Mouse (Mus musculus): ENCODE results near the gene Tial1. TPM values are rescaled to one million over a fixed set of nuclear protein-coding genes. Genes with fewer than 3 reads are reported as not detected.
A peak's percentile ranks its signal among the peaks of the same experiment; 100 is the strongest.

Gene Tial1
- polyA plus RNA-seq, 1 experiment: 141 TPM

GRCm38 (mm10) chr7:128416664-128417063 is 44.9 kb downstream of the Tial1 start:
- DNase-seq (ENCODE audit: low read depth): no peak

GRCm38 (mm10) chr7:128414433-128414832 is 47.1 kb downstream of the Tial1 start:
- no peak for TF ChIP-seq POLR2A (IDR thresholded peaks at IDR 0.05; ENCODE audit: borderline replicate concordance, extremely low read depth, insufficient read depth, insufficient read length, poor library complexity, severe bottlenecking)
- no peak for TF ChIP-seq CTCF (IDR thresholded peaks at IDR 0.05; ENCODE audit: borderline replicate concordance, extremely low read depth, insufficient read depth, insufficient read length)
- no peak for DNase-seq (ENCODE audit: low read depth)

More at GRCm38 (mm10) chr7:128416664-128417063, 44.9 kb downstream of the Tial1 start:
- TF ChIP-seq CTCF (IDR thresholded peaks at IDR 0.05; ENCODE audit: borderline replicate concordance, extremely low read depth, insufficient read depth, insufficient read length): no peak
- no peak for TF ChIP-seq POLR2A (IDR thresholded peaks at IDR 0.05; ENCODE audit: borderline replicate concordance, extremely low read depth, insufficient read depth, insufficient read length, poor library complexity, severe bottlenecking)

DNA sequence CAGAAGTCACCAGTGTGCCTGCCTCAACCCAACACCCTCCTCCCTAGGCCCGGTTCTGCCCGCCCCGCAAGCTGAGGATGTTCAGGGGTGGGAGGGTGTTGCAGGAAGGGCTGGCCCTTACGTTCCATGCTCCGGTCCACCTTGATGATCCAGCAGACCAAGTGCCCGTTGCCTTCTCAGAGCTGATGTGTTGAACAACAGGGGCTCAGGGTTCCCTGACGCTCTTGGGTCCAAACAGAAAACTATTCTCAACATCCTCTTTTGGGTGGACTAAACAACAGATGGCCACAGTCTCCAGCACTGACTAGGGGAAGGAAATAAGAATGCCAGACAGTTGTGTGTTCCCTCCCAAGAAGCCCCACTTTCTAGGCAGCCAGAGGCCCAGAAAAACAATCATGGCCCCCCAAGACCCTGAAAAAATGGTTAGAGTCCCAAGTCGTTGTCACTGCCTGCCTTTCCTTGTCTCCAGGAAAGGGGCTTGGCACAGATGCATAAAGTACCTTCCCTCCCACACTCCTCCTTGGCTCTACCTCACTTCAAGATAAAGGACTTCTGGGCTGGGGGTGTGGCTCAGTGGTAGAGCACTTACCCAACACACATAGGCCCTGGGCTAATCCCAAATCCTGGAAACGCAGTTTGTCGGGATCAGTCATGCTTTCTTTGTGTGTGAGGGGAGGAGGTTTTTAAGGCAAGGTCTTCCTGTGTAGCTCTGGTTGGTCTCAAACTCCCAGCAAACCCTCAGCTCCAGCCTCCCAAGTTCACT is 49.3 kb downstream of the Tial1 start:
- DNase-seq (ENCODE audit: low read depth): no peak

GRCm38 (mm10) chr7:128410708-128411413 is 50.7 kb downstream of the Tial1 start:
- no peak for TF ChIP-seq CTCF (IDR thresholded peaks at IDR 0.05; ENCODE audit: borderline replicate concordance, extremely low read depth, insufficient read depth, insufficient read length)
- no peak for TF ChIP-seq POLR2A (IDR thresholded peaks at IDR 0.05; ENCODE audit: borderline replicate concordance, extremely low read depth, insufficient read depth, insufficient read length, poor library complexity, severe bottlenecking)
- peak; percentile 19 for DNase-seq (ENCODE audit: low read depth)

More for the DNA sequence above, 49.3 kb downstream of the Tial1 start:
- TF ChIP-seq POLR2A (IDR thresholded peaks at IDR 0.05; ENCODE audit: borderline replicate concordance, extremely low read depth, insufficient read depth, insufficient read length, poor library complexity, severe bottlenecking): no peak
- TF ChIP-seq CTCF (IDR thresholded peaks at IDR 0.05; ENCODE audit: borderline replicate concordance, extremely low read depth, insufficient read depth, insufficient read length): no peak

GRCm38 (mm10) chr7:128408265-128408664 is 53.3 kb downstream of the Tial1 start:
- TF ChIP-seq CTCF (IDR thresholded peaks at IDR 0.05; ENCODE audit: borderline replicate concordance, extremely low read depth, insufficient read depth, insufficient read length) (peak; percentile 40; the same call in 1 of the 2 replicates), POLR2A (IDR thresholded peaks at IDR 0.05; ENCODE audit: borderline replicate concordance, extremely low read depth, insufficient read depth, insufficient read length, poor library complexity, severe bottlenecking) (no peak)
- DNase-seq (ENCODE audit: low read depth): no peak

DNA sequence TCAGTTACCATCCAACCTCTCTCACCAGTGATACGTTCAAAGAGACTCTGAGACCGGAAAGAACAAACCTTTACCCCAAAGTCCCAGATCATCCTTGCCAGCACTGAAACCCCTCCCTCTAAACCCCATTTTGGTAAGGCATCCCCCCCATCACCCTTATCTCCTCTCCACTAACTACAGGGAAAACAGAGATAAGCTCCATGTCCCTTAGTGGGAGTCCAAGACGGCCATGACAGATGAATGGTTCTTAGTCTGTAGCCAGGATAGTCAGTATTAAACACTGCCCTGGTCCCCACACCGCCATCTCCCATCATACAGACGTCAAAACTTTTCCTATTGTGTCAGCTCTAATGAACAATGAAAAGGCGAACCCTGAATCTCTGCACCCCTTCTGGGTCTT is 57.5 kb downstream of the Tial1 start:
- no peak for TF ChIP-seq CTCF (IDR thresholded peaks at IDR 0.05; ENCODE audit: borderline replicate concordance, extremely low read depth, insufficient read depth, insufficient read length)
- no peak for TF ChIP-seq POLR2A (IDR thresholded peaks at IDR 0.05; ENCODE audit: borderline replicate concordance, extremely low read depth, insufficient read depth, insufficient read length, poor library complexity, severe bottlenecking)
- no peak for DNase-seq (ENCODE audit: low read depth)

GRCm38 (mm10) chr7:128403586-128403985 is 57.9 kb downstream of the Tial1 start:
- DNase-seq (ENCODE audit: low read depth): no peak
- TF ChIP-seq CTCF (IDR thresholded peaks at IDR 0.05; ENCODE audit: borderline replicate concordance, extremely low read depth, insufficient read depth, insufficient read length) (no peak), POLR2A (IDR thresholded peaks at IDR 0.05; ENCODE audit: borderline replicate concordance, extremely low read depth, insufficient read depth, insufficient read length, poor library complexity, severe bottlenecking) (no peak)

- no peak for DNase-seq (ENCODE audit: low read depth)
- no peak for TF ChIP-seq POLR2A (IDR thresholded peaks at IDR 0.05; ENCODE audit: borderline replicate concordance, extremely low read depth, insufficient read depth, insufficient read length, poor library complexity, severe bottlenecking)
- TF ChIP-seq CTCF (IDR thresholded peaks at IDR 0.05; ENCODE audit: borderline replicate concordance, extremely low read depth, insufficient read depth, insufficient read length): no peak
These were observed 58.4 kb downstream of the Tial1 start for GRCm38 (mm10) chr7:128403128-128403527.

DNA sequence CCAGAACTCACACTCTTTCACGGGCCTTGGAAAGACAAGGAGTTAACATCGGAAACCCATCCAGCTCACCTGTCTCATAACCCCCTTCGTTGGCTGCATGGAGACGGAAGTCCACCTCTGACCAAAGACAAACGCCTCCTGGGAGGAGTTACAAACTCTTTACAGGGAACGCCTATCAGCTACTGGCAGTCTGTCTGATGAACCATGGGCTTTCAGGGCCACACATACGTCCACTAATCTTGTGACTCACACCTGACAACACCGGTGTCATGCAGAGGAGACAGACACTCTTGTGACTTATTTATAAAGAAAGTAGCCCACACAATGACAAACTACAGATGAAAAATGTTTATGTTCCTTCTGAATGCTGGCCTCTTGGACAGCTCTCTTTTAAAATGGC is 58.9 kb downstream of the Tial1 start:
- DNase-seq (ENCODE audit: low read depth): no peak
- TF ChIP-seq CTCF (IDR thresholded peaks at IDR 0.05; ENCODE audit: borderline replicate concordance, extremely low read depth, insufficient read depth, insufficient read length) (no peak), POLR2A (IDR thresholded peaks at IDR 0.05; ENCODE audit: borderline replicate concordance, extremely low read depth, insufficient read depth, insufficient read length, poor library complexity, severe bottlenecking) (no peak)

DNA sequence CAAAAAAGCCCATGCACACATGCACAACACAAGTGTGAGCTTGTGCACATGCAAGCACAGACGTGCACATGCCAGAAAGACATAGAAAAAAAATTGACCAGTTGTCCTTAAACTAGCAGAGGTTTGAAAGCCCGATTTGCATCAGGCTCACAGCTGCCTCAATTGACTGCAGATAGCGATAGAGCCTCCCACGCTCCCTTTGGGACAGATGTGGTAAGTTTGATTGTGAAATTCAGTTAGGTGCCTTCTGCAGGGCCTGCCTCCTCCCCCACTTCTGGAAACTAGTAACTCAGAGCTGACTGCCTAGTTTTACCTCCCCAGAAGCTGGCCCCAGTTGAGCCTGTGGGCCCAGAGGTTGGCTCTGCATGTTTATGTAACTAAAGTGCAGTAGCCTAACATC is 62.9 kb downstream of the Tial1 start:
- no peak for TF ChIP-seq CTCF (IDR thresholded peaks at IDR 0.05; ENCODE audit: borderline replicate concordance, extremely low read depth, insufficient read depth, insufficient read length)
- TF ChIP-seq POLR2A (IDR thresholded peaks at IDR 0.05; ENCODE audit: borderline replicate concordance, extremely low read depth, insufficient read depth, insufficient read length, poor library complexity, severe bottlenecking): no peak

DNA sequence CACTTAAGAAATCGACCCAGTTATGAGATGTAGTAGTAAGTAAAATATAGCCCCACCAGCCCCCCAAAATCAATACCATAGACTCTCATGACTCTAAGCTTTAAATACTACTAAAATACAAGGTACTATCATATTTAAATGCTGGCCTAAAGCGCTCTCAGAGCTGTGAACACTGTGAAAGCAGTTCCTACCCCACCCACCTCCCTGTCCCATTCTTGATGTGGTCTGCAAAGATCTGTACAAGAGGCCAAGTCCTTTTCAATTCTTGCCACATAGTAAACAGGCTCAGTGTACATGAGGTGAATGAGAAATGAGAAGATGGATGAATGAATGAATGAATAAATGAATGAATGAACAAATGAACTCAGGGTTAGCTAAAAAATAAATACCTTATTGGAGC is 64.5 kb downstream of the Tial1 start:
- TF ChIP-seq CTCF (IDR thresholded peaks at IDR 0.05; ENCODE audit: borderline replicate concordance, extremely low read depth, insufficient read depth, insufficient read length): no peak
- no peak for TF ChIP-seq POLR2A (IDR thresholded peaks at IDR 0.05; ENCODE audit: borderline replicate concordance, extremely low read depth, insufficient read depth, insufficient read length, poor library complexity, severe bottlenecking)
- no peak for DNase-seq (ENCODE audit: low read depth)

More for the DNA sequence above, 62.9 kb downstream of the Tial1 start:
- DNase-seq (ENCODE audit: low read depth): no peak
